Mouse (Mus musculus) ovary, postnatal 10 days (tissue): ENCODE results near the gene Cbr4.

Source experiments
- DNase-seq: peaks from one replicate; pipeline ENCODE4 v3.0.0; 2022; ENCODE audit warnings: low spot score

Cbr4 gene

GRCm38 (mm10) chr8:61550006-61550748, 62.6 kb downstream of the Cbr4 start:
- DNase-seq: no peak

GRCm38 (mm10) chr8:61552221-61552620, 64.7 kb downstream of the Cbr4 start:
- no peak for DNase-seq

- DNase-seq: no peak
Measured at GRCm38 (mm10) chr8:61552755-61553402, 65.3 kb downstream of the Cbr4 start.

GRCm38 (mm10) chr8:61555343-61555742, 67.8 kb downstream of the Cbr4 start:
- DNase-seq: no peak

- no peak for DNase-seq
Measured at GRCm38 (mm10) chr8:61556219-61556618, 68.7 kb downstream of the Cbr4 start.
